Comparison of ENCODE assay signal across 12 mouse cellular contexts in genomic region chr6:95574867-95575266, GRCm38 (mm10).
A peak's percentile ranks its signal among the peaks of the same experiment; 100 is the strongest.
DNase-seq lines count a peak whose midpoint lies in the region; ATAC-seq and TF ChIP-seq lines count a peak whose summit lies in the region.
"Had no signal": no experiment of that assay in that cellular context is flagged by ENCODE, and none has a peak within 500 bp of the region (broad histone marks: within the 10 kb centered on the region; RNA-seq: fewer than 3 reads in every experiment).

No protein-coding gene starts in this region.

- no peak for TF ChIP-seq CTCF in forebrain, postnatal 0 days (IDR thresholded peaks at IDR 0.05; ENCODE audit: low read depth)
- TF ChIP-seq CTCF in kidney, adult 2 months (conservative IDR thresholded peaks at IDR 0.05; ENCODE audit: insufficient read depth, insufficient read length, low read depth, low read length): no peak

- H3K9ac ChIP-seq in midbrain, embryonic 12.5 days (replicated peaks): no peak overlapping the region
- H3K9ac ChIP-seq in midbrain, embryonic 16.5 days (ENCODE audit: low read depth, low read length): no peak overlapping the region
- no peak overlapping the region for H3K9ac ChIP-seq in forebrain, postnatal 0 days
- H3K9ac ChIP-seq: heart, embryonic 13.5 days; liver, embryonic 15.5 days had no signal

- H3K36me3 ChIP-seq in midbrain, embryonic 12.5 days: no peaks in the 10 kb centered on the region
- no peaks in the 10 kb centered on the region for H3K36me3 ChIP-seq in midbrain, embryonic 16.5 days (ENCODE audit: control insufficient read depth, insufficient read depth, low read length)
- no peaks in the 10 kb centered on the region for H3K36me3 ChIP-seq in forebrain, postnatal 0 days (ENCODE audit: insufficient read depth)
- H3K36me3 ChIP-seq in kidney, adult 2 months (ENCODE audit: control insufficient read depth, insufficient read depth, low read length): peaks cover 1% of the 10 kb centered on the region; the same call in 1 of the 2 replicates

- no peaks in the 10 kb centered on the region for H3K9me3 ChIP-seq in midbrain, embryonic 12.5 days
- no peaks in the 10 kb centered on the region for H3K9me3 ChIP-seq in midbrain, embryonic 16.5 days (replicated peaks; ENCODE audit: control insufficient read depth, low read length, poor library complexity, severe bottlenecking)
- H3K9me3 ChIP-seq in forebrain, postnatal 0 days (ENCODE audit: low read length): no peaks in the 10 kb centered on the region
- H3K9me3 ChIP-seq: heart, embryonic 13.5 days; liver, embryonic 15.5 days had no signal

- peak; percentile 83 for ATAC-seq in midbrain, embryonic 12.5 days (ENCODE audit: low FRiP score, low read depth)
- no peak; the same call in 1 of the 2 replicates for ATAC-seq in midbrain, embryonic 16.5 days
- ATAC-seq in forebrain, postnatal 0 days: peak; percentile 53; the same call in 1 of the 2 replicates

- intact Hi-C loops in heart, postnatal 36 days (cut with DNase I): no loop called here

- peak; percentile 73 for DNase-seq in heart, adult 11 months
- DNase-seq in heart, postnatal 36 days: no peak
- no peak for DNase-seq in forebrain, postnatal 0 days
- no peak for DNase-seq in urinary bladder, postnatal 36 days (ENCODE audit: low spot score in 2 of 2)
- no peak for DNase-seq in kidney, adult 2 months
- DNase-seq in kidney, postnatal 14 days: no peak
- DNase-seq: cerebellum, adult 9-10 months; kidney, adult 11 months had no signal

- H3K4me3 ChIP-seq in midbrain, embryonic 12.5 days: no peak overlapping the region
- no peak overlapping the region for H3K4me3 ChIP-seq in midbrain, embryonic 16.5 days (ENCODE audit: low read depth, low read length)
- no peak overlapping the region for H3K4me3 ChIP-seq in forebrain, postnatal 0 days (ENCODE audit: low read depth, low read length)
- no peak overlapping the region for H3K4me3 ChIP-seq in kidney, adult 2 months (ENCODE audit: insufficient read depth, low read depth, low read length)
- H3K4me3 ChIP-seq: heart, embryonic 13.5 days; liver, embryonic 15.5 days had no signal

- no peak for TF ChIP-seq POLR2A in kidney, adult 2 months (IDR thresholded peaks at IDR 0.05; ENCODE audit: low read depth, low read length)

- H3K4me1 ChIP-seq in midbrain, embryonic 12.5 days: peaks cover 33% of the 10 kb centered on the region
- peaks cover 5% of the 10 kb centered on the region for H3K4me1 ChIP-seq in midbrain, embryonic 16.5 days (ENCODE audit: control insufficient read depth, insufficient read depth, low read length)
- H3K4me1 ChIP-seq in forebrain, postnatal 0 days (ENCODE audit: insufficient read depth): no peaks in the 10 kb centered on the region
- H3K4me1 ChIP-seq in kidney, adult 2 months (ENCODE audit: control insufficient read depth, insufficient read depth, low read length): no peaks in the 10 kb centered on the region
- H3K4me1 ChIP-seq: liver, embryonic 15.5 days had no signal

- peaks cover 17% of the 10 kb centered on the region for H3K27me3 ChIP-seq in midbrain, embryonic 12.5 days
- no peaks in the 10 kb centered on the region for H3K27me3 ChIP-seq in midbrain, embryonic 16.5 days (ENCODE audit: control insufficient read depth, insufficient read depth, low read depth, low read length)
- H3K27me3 ChIP-seq in forebrain, postnatal 0 days (ENCODE audit: insufficient read depth, low read length): no peaks in the 10 kb centered on the region; the same call in 1 of the 2 replicates
- no peaks in the 10 kb centered on the region for H3K27me3 ChIP-seq in kidney, adult 2 months (replicated peaks; ENCODE audit: control insufficient read depth, insufficient read depth, low read length)
- H3K27me3 ChIP-seq: heart, embryonic 13.5 days; liver, embryonic 15.5 days had no signal

- H3K27ac ChIP-seq in midbrain, embryonic 12.5 days (replicated peaks): peak overlapping the region; percentile 3; the same call in 1 of the 2 replicates
- no peak overlapping the region for H3K27ac ChIP-seq in midbrain, embryonic 16.5 days (ENCODE audit: low read length)
- H3K27ac ChIP-seq in forebrain, postnatal 0 days (ENCODE audit: low read depth, low read length): no peak overlapping the region
- H3K27ac ChIP-seq in kidney, adult 2 months (ENCODE audit: insufficient read depth, low read depth, low read length): no peak overlapping the region
- H3K27ac ChIP-seq: heart, embryonic 13.5 days; liver, embryonic 15.5 days had no signal

- 8% methylated on average over 3 of the region's 3 CpGs for WGBS in midbrain, embryonic 12.5 days
- 8% methylated on average over 3 of the region's 3 CpGs for WGBS in midbrain, embryonic 16.5 days
- 20% methylated on average over 3 of the region's 3 CpGs for WGBS in forebrain, postnatal 0 days
- 90% methylated on average over 3 of the region's 3 CpGs for WGBS in kidney, adult 2 months

- H3K4me2 ChIP-seq in midbrain, embryonic 12.5 days (replicated peaks): no peak overlapping the region
- no peak overlapping the region for H3K4me2 ChIP-seq in midbrain, embryonic 16.5 days (ENCODE audit: low read length)
- H3K4me2 ChIP-seq in forebrain, postnatal 0 days (ENCODE audit: low read depth): no peak overlapping the region
- H3K4me2 ChIP-seq: heart, embryonic 13.5 days; liver, embryonic 15.5 days had no signal
